Mouse (Mus musculus): ENCODE data around the gene Adam17. TPM values are rescaled to one million over a fixed set of nuclear protein-coding genes. Genes with fewer than 3 reads are reported as not detected.
"Not testable (repeated sequence)": the region's sequence is repeated elsewhere in the genome, so short reads cannot be mapped to it uniquely, and the experiment has no call there.

The Adam17 gene
- 20.4 and 21.1 TPM in 2 replicates for polyA plus RNA-seq (2015; fragmentation: Nextera tagmentation; extraction: Ambion mirVana)

DNA sequence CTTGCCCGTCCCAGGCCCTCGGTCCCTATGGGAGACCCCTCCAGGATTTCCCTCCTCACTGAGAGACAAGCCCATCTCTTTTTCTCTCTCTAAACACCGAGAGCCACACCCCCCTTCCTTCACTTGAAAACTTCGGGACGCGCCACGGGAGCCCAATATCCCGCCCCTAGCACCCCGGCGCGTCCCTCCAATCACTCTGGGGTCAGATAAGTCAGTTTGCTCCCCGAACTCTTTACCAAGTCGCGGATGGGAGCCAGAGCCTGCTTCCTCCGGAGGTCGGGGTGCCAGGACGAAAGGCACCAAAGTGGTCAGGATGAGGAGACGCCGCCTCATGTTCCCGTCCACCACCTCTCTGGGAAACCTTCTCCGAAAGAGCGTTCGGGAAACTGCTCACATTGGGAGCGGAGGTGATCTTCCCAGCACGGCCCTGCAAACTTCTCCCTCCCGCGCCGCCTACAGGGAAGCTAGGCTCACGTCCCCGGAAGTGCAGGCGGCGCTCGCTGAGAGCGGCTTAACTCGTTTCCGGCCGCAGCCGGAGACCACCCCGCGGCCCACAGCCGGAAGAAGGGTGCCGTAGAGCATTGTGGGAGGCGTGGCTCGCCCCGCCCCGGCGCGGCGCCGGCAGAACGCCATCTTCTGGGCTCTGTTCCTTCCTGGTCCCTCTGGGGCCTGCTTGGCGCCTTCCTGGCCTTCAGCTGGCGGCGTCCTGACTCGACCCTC is at the start of gene Adam17:
Gene Adam17 (minus strand): TSS at position 533 of the 720 bp plus-strand sequence.
- Histone ChIP-seq H3K4me2 (peak within 1 kb of the TSS; percentile 83), H3K4me1 (replicated peaks) (peaks cover 16% of the 10 kb centered on the region), H3K36me3 (no peaks in the 10 kb centered on the region), H3K27me3 (no peaks in the 10 kb centered on the region), H3K9me3 (no peaks in the 10 kb centered on the region), H3K9ac (peak within 1 kb of the TSS; percentile 84), H3K27ac (replicated peaks) (peak within 1 kb of the TSS; percentile 94), H3K4me3 (peak within 1 kb of the TSS; percentile 81)
- WGBS: under 1% methylated on average over 55 of the region's 55 CpGs
- ATAC-seq (ENCODE audit: low FRiP score, low read depth): peak; percentile 97

DNA sequence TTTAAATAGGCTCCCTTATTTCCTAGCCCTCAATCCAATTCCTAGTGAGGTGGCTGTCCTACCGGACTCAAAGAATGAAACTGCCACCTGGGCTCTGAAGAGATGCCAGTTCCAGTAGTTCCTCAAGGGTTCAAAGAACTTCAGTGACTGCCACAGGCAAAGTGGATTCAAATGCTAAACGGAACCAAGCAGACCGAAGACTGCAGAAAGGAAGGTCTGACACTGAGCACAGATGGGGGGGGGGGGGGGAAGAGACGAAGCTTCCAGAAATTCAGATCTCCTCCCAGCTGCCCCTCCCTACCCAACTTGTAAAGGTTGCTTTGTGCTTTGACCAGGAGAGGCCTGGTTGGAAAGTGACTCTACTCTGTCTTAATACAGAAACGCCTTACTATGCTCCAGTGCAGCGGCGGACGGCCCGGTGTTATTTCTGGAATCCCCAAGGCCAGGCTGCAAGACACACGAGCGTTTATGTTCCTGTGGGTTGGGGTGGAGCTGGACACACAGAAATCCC is 45.2 kb upstream of the Adam17 start:
- H3K4me3 ChIP-seq: peak overlapping the region; percentile 94
- no peaks in the 10 kb centered on the region for H3K27me3 ChIP-seq
- H3K9ac ChIP-seq: peak overlapping the region; percentile 70
- H3K4me2 ChIP-seq: peak overlapping the region; percentile 66
- WGBS: 21% methylated on average over 11 of the region's 11 CpGs
- H3K27ac ChIP-seq (replicated peaks): peak overlapping the region; percentile 100
- H3K4me1 ChIP-seq (replicated peaks): peaks cover 31% of the 10 kb centered on the region
- no peak for ATAC-seq (ENCODE audit: low FRiP score, low read depth)
- no peaks in the 10 kb centered on the region; the same call in 1 of the 2 replicates for H3K36me3 ChIP-seq
- no peaks in the 10 kb centered on the region for H3K9me3 ChIP-seq

DNA sequence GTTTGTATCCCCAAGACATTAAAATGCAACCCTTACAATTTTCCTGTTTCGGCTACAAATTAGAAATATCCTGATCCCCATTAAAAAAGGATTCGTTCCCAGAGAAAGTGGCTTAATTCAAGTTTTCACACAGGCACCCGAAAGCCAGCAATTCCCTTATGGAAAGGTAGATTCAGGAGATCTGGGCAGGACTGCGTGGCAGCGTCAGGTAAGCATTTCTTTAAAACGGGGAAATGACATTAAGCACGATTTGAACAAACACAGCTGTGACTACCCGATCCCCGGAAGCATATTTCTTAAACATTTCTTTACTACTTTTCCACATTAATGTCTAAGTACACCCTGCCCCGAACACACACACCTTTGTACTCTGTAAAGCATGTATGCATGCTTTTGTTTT is 44.7 kb upstream of the Adam17 start:
- Histone ChIP-seq H3K4me1 (replicated peaks) (peaks cover 31% of the 10 kb centered on the region), H3K9ac (peak overlapping the region; percentile 70), H3K9me3 (no peaks in the 10 kb centered on the region), H3K36me3 (peaks cover 5% of the 10 kb centered on the region), H3K4me3 (peak overlapping the region; percentile 94), H3K27me3 (no peaks in the 10 kb centered on the region), H3K27ac (replicated peaks) (peak overlapping the region; percentile 100), H3K4me2 (peak overlapping the region; percentile 66)
- ATAC-seq (ENCODE audit: low FRiP score, low read depth): no peak
- WGBS: 6% methylated on average over 10 of the region's 10 CpGs

DNA sequence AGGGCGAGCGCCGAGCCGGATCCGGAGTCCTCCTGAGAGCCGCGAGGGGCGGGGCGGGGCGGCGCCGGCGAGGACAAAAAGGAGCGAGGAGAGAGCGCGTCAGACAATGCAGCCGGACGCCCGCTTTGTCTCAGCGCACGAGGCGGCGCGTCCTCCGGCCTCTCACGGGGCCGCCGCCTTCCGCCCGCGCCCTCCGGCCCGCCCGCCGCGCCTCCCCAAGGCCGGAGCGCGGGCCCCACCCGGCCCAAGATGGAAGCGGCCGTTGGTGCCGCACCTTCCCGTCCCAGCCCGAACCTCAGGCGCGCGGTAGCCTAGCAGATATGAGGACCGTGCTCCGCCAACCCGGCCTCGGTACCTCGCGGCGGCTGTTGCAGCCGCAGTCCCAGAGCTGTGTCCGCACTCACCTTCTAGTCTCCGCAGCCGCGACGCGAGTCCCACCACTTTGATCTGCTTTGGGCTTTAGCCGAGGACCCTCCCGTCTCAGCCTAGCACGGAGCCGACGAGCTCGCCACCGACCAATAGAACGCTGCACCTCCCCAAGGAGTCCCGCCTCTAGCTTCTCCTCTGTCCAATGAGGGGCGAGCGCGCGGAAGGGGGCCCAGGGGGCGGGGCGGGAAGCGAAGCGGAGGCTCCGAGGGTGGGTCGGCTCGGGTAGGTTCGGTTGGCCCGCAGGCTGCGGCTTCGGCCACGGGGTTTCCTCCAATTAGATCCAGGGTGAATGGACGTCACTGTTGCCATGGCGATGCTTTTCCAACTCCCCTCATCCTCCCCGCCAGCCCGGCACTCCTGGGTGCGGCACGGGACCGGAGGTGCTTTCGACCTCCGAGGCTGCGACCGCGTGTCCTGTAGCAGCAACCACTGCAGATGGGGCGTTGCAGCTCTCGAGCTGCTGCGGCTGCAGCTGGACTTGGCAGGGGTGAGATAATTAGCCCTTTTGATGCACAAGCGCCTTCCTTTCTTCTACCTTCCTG is 44.0 kb upstream of the Adam17 start, which contains the start of gene Ywhaq:
Gene Ywhaq (minus strand): TSS at position 538 of the 971 bp plus-strand sequence.
- Histone ChIP-seq H3K9ac (peak within 1 kb of the TSS; percentile 100), H3K9me3 (no peaks in the 10 kb centered on the region), H3K27me3 (no peaks in the 10 kb centered on the region), H3K4me3 (peak within 1 kb of the TSS; percentile 94), H3K4me1 (replicated peaks) (peaks cover 31% of the 10 kb centered on the region), H3K4me2 (peak within 1 kb of the TSS; percentile 83), H3K27ac (replicated peaks) (peak within 1 kb of the TSS; percentile 100), H3K36me3 (peaks cover 12% of the 10 kb centered on the region)
- ATAC-seq (ENCODE audit: low FRiP score, low read depth): peak; percentile 99
- under 1% methylated on average over 102 of the region's 103 CpGs for WGBS

DNA sequence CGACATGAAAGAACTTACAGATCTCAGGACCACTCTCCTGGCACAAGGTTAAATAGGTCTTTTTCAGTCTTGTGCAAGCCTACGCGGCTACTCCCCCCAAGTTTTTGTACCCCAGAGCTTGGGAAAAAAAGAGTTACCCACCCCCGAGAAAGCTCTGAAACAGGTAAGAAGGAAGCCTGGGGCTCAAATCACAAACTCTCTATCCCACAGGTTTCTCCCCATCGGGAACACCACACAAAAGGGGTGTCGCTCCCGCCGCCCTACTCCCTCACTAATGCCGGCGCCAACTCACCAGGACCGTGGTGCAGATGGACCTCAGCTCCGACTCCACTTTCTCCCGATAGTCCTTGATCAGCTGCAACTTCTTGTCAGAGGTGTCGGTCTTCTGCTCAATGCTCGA is 43.1 kb upstream of the Adam17 start:
- Histone ChIP-seq H3K9ac (peak overlapping the region; percentile 100), H3K4me1 (replicated peaks) (peaks cover 31% of the 10 kb centered on the region), H3K27ac (replicated peaks) (peak overlapping the region; percentile 76), H3K27me3 (no peaks in the 10 kb centered on the region), H3K9me3 (no peaks in the 10 kb centered on the region), H3K4me3 (peak overlapping the region; percentile 94), H3K36me3 (peaks cover 21% of the 10 kb centered on the region), H3K4me2 (peak overlapping the region; percentile 83)
- ATAC-seq (ENCODE audit: low FRiP score, low read depth): no peak
- 0% methylated on average over 14 of the region's 15 CpGs for WGBS

DNA sequence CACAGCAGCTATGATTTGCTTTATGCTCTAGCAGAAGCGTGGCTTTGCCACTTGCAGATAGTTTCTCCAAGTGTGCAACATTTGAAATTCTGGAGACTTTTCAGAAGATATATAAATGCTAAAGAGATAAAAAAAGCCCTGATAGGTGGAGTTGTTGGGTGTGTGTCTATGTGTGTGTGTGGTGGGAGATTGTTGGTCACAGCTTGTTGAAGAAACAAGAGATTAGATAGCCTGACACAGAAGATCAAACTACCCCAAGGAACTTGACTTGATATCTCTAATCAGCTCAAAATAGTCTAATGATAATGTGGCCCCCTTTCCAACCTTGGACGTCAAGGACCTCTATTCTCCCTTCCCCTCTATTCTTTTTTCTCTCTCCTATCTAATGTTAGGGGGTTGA is 37.2 kb upstream of the Adam17 start:
- Histone ChIP-seq H3K36me3 (peaks cover 61% of the 10 kb centered on the region), H3K4me3 (no peak overlapping the region), H3K4me1 (replicated peaks) (peaks cover 18% of the 10 kb centered on the region), H3K4me2 (no peak overlapping the region), H3K27ac (replicated peaks) (no peak overlapping the region), H3K9me3 (no peaks in the 10 kb centered on the region), H3K9ac (no peak overlapping the region), H3K27me3 (no peaks in the 10 kb centered on the region)
- no peak for ATAC-seq (ENCODE audit: low FRiP score, low read depth)
- 98% methylated on average over 2 of the region's 2 CpGs for WGBS

DNA sequence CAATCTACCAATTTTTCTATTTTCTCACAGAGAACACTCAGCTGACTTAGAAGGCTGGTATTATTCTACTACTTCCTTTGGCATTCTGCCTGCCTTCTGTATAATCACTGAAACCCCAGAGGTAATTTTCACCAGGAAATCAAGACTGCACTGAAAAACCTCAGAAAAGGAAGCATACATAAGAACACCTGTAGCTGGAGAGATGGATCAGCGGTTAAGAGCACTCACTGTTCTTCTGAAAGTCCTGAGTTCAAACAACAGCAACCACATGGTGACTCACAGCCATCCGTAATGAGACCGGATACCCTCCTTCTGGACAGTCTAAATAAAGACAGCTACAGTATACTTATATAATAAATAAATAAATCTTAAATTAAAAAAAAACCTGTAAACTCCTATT is 36.2 kb upstream of the Adam17 start:
- Histone ChIP-seq H3K4me3 (no peak overlapping the region), H3K4me2 (no peak overlapping the region), H3K9me3 (no peaks in the 10 kb centered on the region), H3K36me3 (peaks cover 64% of the 10 kb centered on the region), H3K4me1 (replicated peaks) (peaks cover 9% of the 10 kb centered on the region), H3K27ac (replicated peaks) (no peak overlapping the region), H3K9ac (no peak overlapping the region), H3K27me3 (no peaks in the 10 kb centered on the region)
- WGBS: 98% methylated on average over 3 of the region's 3 CpGs
- ATAC-seq (ENCODE audit: low FRiP score, low read depth): no peak

DNA sequence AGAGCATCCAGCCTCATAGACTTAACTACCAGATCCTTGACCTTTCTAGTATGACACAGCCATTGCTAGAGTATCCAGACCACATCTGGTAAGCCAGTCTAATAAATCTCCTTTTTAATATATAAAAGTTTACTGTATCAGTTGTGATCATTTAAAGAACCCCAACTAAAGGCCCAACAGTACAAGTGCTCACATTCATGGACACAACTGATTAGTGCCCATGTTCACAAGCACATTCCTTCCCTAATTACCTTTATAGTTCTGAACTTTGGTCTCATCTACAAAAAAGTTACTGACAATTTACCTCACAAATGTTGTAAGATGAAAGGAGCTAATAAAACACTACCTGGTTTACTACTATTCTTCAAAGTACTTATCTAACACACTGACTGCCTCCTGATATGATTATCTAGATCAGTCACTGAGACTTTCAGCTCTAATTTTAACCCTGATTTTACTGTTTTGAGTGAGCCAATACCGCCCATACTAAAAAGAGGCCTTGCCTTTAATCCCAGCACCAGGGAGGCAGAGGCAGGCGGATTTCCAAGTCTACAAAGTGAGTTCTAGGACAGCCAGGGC is 35.4 kb upstream of the Adam17 start:
- 98% methylated on average over 2 of the region's 2 CpGs for WGBS

DNA sequence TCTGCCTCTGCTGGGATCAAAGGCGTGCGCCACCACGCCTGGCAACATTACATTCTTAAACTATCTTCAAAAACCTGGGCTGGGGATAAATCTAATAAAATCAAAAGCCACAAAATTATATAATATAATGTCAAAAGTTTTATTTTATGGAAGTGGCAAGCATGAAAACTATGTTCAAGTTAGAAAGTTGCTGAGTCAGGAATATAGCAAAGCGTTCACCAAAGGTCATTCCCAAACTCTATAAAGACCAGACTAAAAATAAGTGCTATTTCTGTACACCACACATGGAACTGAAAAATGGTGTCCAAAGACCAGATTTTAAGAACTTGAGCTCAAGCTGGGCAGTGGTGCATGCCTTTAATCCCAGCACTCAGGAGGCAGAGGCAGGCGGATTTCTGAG is 29.3 kb upstream of the Adam17 start:
- H3K4me2 ChIP-seq: no peak overlapping the region
- H3K27me3 ChIP-seq: no peaks in the 10 kb centered on the region
- no peak overlapping the region for H3K4me3 ChIP-seq
- 97% methylated on average over 5 of the region's 5 CpGs for WGBS
- H3K4me1 ChIP-seq (replicated peaks): no peaks in the 10 kb centered on the region
- no peak for ATAC-seq (ENCODE audit: low FRiP score, low read depth)
- H3K9ac ChIP-seq: no peak overlapping the region
- no peak overlapping the region for H3K27ac ChIP-seq (replicated peaks)
- H3K9me3 ChIP-seq: no peaks in the 10 kb centered on the region
- peaks cover 16% of the 10 kb centered on the region for H3K36me3 ChIP-seq

More for the DNA sequence above, 35.4 kb upstream of the Adam17 start:
- Histone ChIP-seq H3K27me3 (no peaks in the 10 kb centered on the region), H3K4me1 (replicated peaks) (peaks cover under 1% of the 10 kb centered on the region; the same call in 1 of the 2 replicates), H3K9ac (no peak overlapping the region), H3K4me2 (no peak overlapping the region), H3K36me3 (peaks cover 64% of the 10 kb centered on the region), H3K27ac (replicated peaks) (no peak overlapping the region), H3K9me3 (no peaks in the 10 kb centered on the region), H3K4me3 (no peak overlapping the region)
- ATAC-seq (ENCODE audit: low FRiP score, low read depth): no peak

DNA sequence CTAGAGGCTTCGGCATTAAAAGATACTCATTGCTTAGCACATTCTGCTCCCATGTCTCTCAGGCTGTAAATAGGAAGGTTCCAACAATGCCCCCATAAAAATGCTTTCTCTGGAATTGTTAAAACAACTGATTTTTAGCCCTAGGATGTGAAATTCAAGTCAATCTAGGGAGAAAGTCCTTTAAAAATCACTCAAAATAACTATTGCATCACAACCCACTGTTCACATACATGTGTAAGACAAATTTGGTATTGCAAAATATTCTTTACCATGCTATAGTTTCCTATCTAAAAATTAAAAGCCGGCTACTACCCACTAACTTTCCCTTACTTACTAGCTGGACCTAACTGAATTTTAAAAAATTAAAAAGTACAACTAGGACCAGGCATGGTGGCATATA is 12.8 kb upstream of the Adam17 start:
- no peaks in the 10 kb centered on the region for H3K27me3 ChIP-seq
- no peaks in the 10 kb centered on the region for H3K9me3 ChIP-seq
- no peak overlapping the region for H3K4me3 ChIP-seq
- H3K4me2 ChIP-seq: no peak overlapping the region
- H3K9ac ChIP-seq: no peak overlapping the region
- ATAC-seq (ENCODE audit: low FRiP score, low read depth): no peak
- 97% methylated on average over 2 of the region's 2 CpGs for WGBS
- H3K36me3 ChIP-seq: peaks cover 28% of the 10 kb centered on the region
- H3K4me1 ChIP-seq (replicated peaks): no peaks in the 10 kb centered on the region
- no peak overlapping the region for H3K27ac ChIP-seq (replicated peaks)

DNA sequence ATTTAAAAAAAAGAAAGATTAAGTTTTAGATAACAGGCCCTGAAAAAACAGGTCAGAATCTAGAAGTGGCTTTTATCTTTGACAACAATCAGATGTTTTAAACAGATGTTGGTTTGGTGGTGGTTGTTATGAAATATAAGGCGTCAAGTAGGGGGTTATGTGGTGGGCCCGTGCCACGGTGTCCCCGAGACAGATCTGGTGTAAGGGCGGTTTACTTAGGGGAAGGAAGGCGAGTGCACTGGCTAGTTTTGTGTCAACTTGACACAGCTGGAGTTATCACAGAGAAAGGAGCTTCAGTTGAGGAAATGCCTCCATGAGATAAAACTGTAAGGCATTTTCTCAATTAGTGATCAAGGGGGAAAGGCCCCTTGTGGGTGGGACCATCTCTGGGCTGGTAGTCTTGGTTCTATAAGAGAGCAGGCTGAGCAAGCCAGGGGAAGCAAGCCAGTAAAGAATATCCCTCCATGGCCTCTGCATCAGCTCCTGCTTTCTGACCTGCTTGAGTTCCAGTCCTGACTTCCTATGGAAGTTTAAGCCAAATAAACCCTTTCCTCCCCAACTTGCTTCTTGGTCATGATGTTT is 5.4 kb upstream of the Adam17 start:
- not testable (repeated sequence) for ATAC-seq (ENCODE audit: low FRiP score, low read depth); H3K4me3 ChIP-seq; H3K27me3 ChIP-seq; H3K27ac ChIP-seq (replicated peaks); H3K9ac ChIP-seq; H3K9me3 ChIP-seq; H3K4me1 ChIP-seq (replicated peaks); H3K4me2 ChIP-seq; H3K36me3 ChIP-seq
- 91% methylated on average over 6 of the region's 6 CpGs for WGBS
